Mouse (Mus musculus) cerebellum, adult (tissue): ENCODE data around the gene Cd86.

Experiments
- ATAC-seq: cut with Nextera tagmentation; 2 replicates; pipeline ENCODE4 v1.9.2; 2017; ENCODE audit warnings: mild to moderate bottlenecking, moderate library complexity, mixed read lengths; ENCODE audit not compliant: insufficient number of reproducible peaks, low FRiP score, low TSS enrichment

Cd86 gene

GRCm38 (mm10) chr16:36621108-36621507 lies 44.8 kb downstream of the Cd86 start:
- ATAC-seq: no peak

- no peak for ATAC-seq
Observed at GRCm38 (mm10) chr16:36613701-36614100, 52.2 kb downstream of the Cd86 start.

GRCm38 (mm10) chr16:36602632-36603031 lies 63.2 kb downstream of the Cd86 start:
- ATAC-seq: no peak

GRCm38 (mm10) chr16:36598265-36598664 lies 67.6 kb downstream of the Cd86 start:
- no peak for ATAC-seq

GRCm38 (mm10) chr16:36596671-36597410 lies 69.0 kb downstream of the Cd86 start:
- no peak for ATAC-seq

GRCm38 (mm10) chr16:36589898-36590297 lies 76.0 kb downstream of the Cd86 start:
- no peak for ATAC-seq

GRCm38 (mm10) chr16:36587971-36588370 lies 77.9 kb downstream of the Cd86 start:
- ATAC-seq: no peak

GRCm38 (mm10) chr16:36582073-36582472 lies 83.8 kb downstream of the Cd86 start:
- no peak for ATAC-seq

- no peak for ATAC-seq
Observed at GRCm38 (mm10) chr16:36571942-36572341, 93.9 kb downstream of the Cd86 start.

- no peak for ATAC-seq
Observed at GRCm38 (mm10) chr16:36561386-36562338, 104.2 kb downstream of the Cd86 start, which contains the start of gene Casr. TSS of gene Casr (minus strand) at chr16:36562141.

- ATAC-seq: no peak
Observed at GRCm38 (mm10) chr16:36559573-36559972, 106.3 kb downstream of the Cd86 start.

- no peak for ATAC-seq
Observed at GRCm38 (mm10) chr16:36555672-36556165, 110.2 kb downstream of the Cd86 start.
